In genomic region chr19:60890391-60891122, GRCm38 (mm10) we compare ENCODE assay signal across 8 mouse cellular contexts. TPM values are rescaled to one million over a fixed set of nuclear protein-coding genes. Genes with fewer than 3 reads are reported as not detected.
DNase-seq lines count a peak whose midpoint lies in the region; ATAC-seq and TF ChIP-seq lines count a peak whose summit lies in the region.

No protein-coding gene starts in this region.

- no peak for TF ChIP-seq CTCF in olfactory bulb, adult 2 months (IDR thresholded peaks at IDR 0.05; ENCODE audit: insufficient read depth, low read depth, low read length)

- peaks cover 26% of the 10 kb centered on the region for H3K4me1 ChIP-seq in lung, embryonic 15.5 days
- H3K4me1 ChIP-seq in erythroblast, embryonic 14.5 days (ENCODE audit: control insufficient read depth) = peaks cover 48% of the 10 kb centered on the region
- H3K4me1 ChIP-seq in liver, embryonic 11.5 days (replicated peaks; ENCODE audit: control insufficient read depth, insufficient read depth, low read length) = peaks cover 18% of the 10 kb centered on the region; the same call in 1 of the 2 replicates
- 0 out of 2 replicates have a peak, but pooled peaks cover 3% of the 10 kb centered on the region for H3K4me1 ChIP-seq in olfactory bulb, adult 2 months (ENCODE audit: control insufficient read depth, insufficient read depth, low read length)

- 2% methylated on average over 39 of the region's 41 CpGs for WGBS in lung, embryonic 15.5 days
- WGBS in liver, embryonic 11.5 days = under 1% methylated on average over 41 of the region's 41 CpGs
- WGBS in olfactory bulb, adult 2 months = under 1% methylated on average over 39 of the region's 41 CpGs

- no peaks in the 10 kb centered on the region for H3K27me3 ChIP-seq in lung, embryonic 15.5 days
- H3K27me3 ChIP-seq in erythroblast, embryonic 14.5 days (ENCODE audit: control insufficient read depth) = peaks cover 19% of the 10 kb centered on the region
- H3K27me3 ChIP-seq in liver, embryonic 11.5 days (replicated peaks; ENCODE audit: control insufficient read depth, insufficient read depth, low read length) = no peaks in the 10 kb centered on the region

- H3K4me3 ChIP-seq in lung, embryonic 15.5 days = peak overlapping the region; percentile 72
- peak overlapping the region; percentile 100 for H3K4me3 ChIP-seq in erythroblast, embryonic 14.5 days (replicated peaks)
- peak overlapping the region; percentile 85 for H3K4me3 ChIP-seq in liver, embryonic 11.5 days (ENCODE audit: low read depth, low read length)
- H3K4me3 ChIP-seq in olfactory bulb, adult 2 months (ENCODE audit: insufficient read depth, low read depth, low read length) = peak overlapping the region; percentile 89

- peak overlapping the region; percentile 72 for H3K9ac ChIP-seq in lung, embryonic 15.5 days
- H3K9ac ChIP-seq in liver, embryonic 11.5 days (ENCODE audit: low read depth, low read length) = peak overlapping the region; percentile 98

- no peak for TF ChIP-seq POLR2A in olfactory bulb, adult 2 months (IDR thresholded peaks at IDR 0.05; ENCODE audit: insufficient read depth, low read depth, low read length)

- H3K9me3 ChIP-seq in lung, embryonic 15.5 days = no peaks in the 10 kb centered on the region
- H3K9me3 ChIP-seq in erythroblast, embryonic 14.5 days (ENCODE audit: control insufficient read depth, low read length) = no peaks in the 10 kb centered on the region; the same call in 1 of the 2 replicates
- H3K9me3 ChIP-seq in liver, embryonic 11.5 days (ENCODE audit: control insufficient read depth, low read length) = no peaks in the 10 kb centered on the region

- H3K4me2 ChIP-seq in lung, embryonic 15.5 days = peak overlapping the region; percentile 75
- H3K4me2 ChIP-seq in liver, embryonic 11.5 days = peak overlapping the region; percentile 77

- H3K36me3 ChIP-seq in lung, embryonic 15.5 days = no peaks in the 10 kb centered on the region
- no peaks in the 10 kb centered on the region for H3K36me3 ChIP-seq in erythroblast, embryonic 14.5 days (ENCODE audit: control insufficient read depth)
- H3K36me3 ChIP-seq in liver, embryonic 11.5 days (ENCODE audit: control insufficient read depth, insufficient read depth, low read length) = no peaks in the 10 kb centered on the region

- intact Hi-C loops in heart, postnatal 14 days (cut with DNase I) = loop anchor here (2.0 to 5.0 kb wide), 3 partner anchors 47 to 102 kb away; no protein-coding TSS in a partner anchor

- peak; percentile 23; the same call in 1 of the 2 replicates for ATAC-seq in lung, embryonic 15.5 days (ENCODE audit: borderline replicate concordance, extremely low read depth, low FRiP score, low TSS enrichment)
- peak; percentile 27 for ATAC-seq in liver, embryonic 11.5 days (replicated peaks; ENCODE audit: low FRiP score)

- peak overlapping the region; percentile 96 for H3K27ac ChIP-seq in lung, embryonic 15.5 days
- H3K27ac ChIP-seq in liver, embryonic 11.5 days (ENCODE audit: low read depth, low read length) = peak overlapping the region; percentile 16; the same call in 1 of the 2 replicates
- peak overlapping the region; percentile 29 for H3K27ac ChIP-seq in olfactory bulb, adult 2 months (ENCODE audit: insufficient read depth, low read depth, low read length)

- DNase-seq in lung, postnatal 14 days = no peak
- DNase-seq in adrenal gland, postnatal 14 days = peak; percentile 58
- DNase-seq in heart, postnatal 14 days = peak; percentile 60 to 62
- DNase-seq in liver, embryonic 11.5 days (ENCODE audit: low spot score) = peak; percentile 63
- no peak for DNase-seq in thymus, adult 18-20 months

RNA-seq across cellular contexts. Expression of gene Grk5, which starts 1.0 kb away (rescaled TPM):
- polyA plus RNA-seq in lung, embryonic 15.5 days (2015; fragmentation: Nextera tagmentation; extraction: Ambion mirVana) = 3.2 and 4.2 TPM in 2 replicates
- 16.5 and 16.6 TPM in 2 replicates for total RNA-seq in adrenal gland, postnatal 14 days (2021)
- 0.06 and 0.20 TPM in 2 replicates for polyA plus RNA-seq in erythroblast, embryonic 14.5 days (2012)
- total RNA-seq in heart, postnatal 14 days (2021) = 10 to 100 TPM; 23.8 to 29.2 TPM
- 2.1 and 2.9 TPM in 2 replicates for polyA plus RNA-seq in liver, embryonic 11.5 days (2014; fragmentation: Nextera tagmentation; extraction: Ambion mirVana)
- polyA plus RNA-seq in olfactory bulb, adult 2 months (2012; ENCODE audit: insufficient read depth, insufficient read length, low replicate concordance, missing spikeins) = not detected in 2 replicates

RNA-seq across cellular contexts. Expression of gene Prdx3, which starts 16.2 kb away (rescaled TPM):
- polyA plus RNA-seq in lung, embryonic 15.5 days (2015; fragmentation: Nextera tagmentation; extraction: Ambion mirVana) = 114 and 116 TPM in 2 replicates
- total RNA-seq in adrenal gland, postnatal 14 days (2021) = 509 and 525 TPM in 2 replicates
- polyA plus RNA-seq in erythroblast, embryonic 14.5 days (2012) = 3.3 and 3.7 TPM in 2 replicates
- 100 to 1,000 TPM; 306 to 307 TPM for total RNA-seq in heart, postnatal 14 days (2021)
- polyA plus RNA-seq in liver, embryonic 11.5 days (2014; fragmentation: Nextera tagmentation; extraction: Ambion mirVana) = 372 and 407 TPM in 2 replicates
- not detected in 2 replicates for polyA plus RNA-seq in olfactory bulb, adult 2 months (2012; ENCODE audit: insufficient read depth, insufficient read length, low replicate concordance, missing spikeins)

RNA-seq across cellular contexts. Expression of gene Sfxn4, which starts 29.3 kb away (rescaled TPM):
- 6.4 and 7.1 TPM in 2 replicates for polyA plus RNA-seq in lung, embryonic 15.5 days (2015; fragmentation: Nextera tagmentation; extraction: Ambion mirVana)
- 4.3 and 5.6 TPM in 2 replicates for total RNA-seq in adrenal gland, postnatal 14 days (2021)
- polyA plus RNA-seq in erythroblast, embryonic 14.5 days (2012) = 0.04 TPM in 1 of 2 replicates, not detected in the other
- 1 to 10 TPM; 5.7 to 5.8 TPM for total RNA-seq in heart, postnatal 14 days (2021)
- polyA plus RNA-seq in liver, embryonic 11.5 days (2014; fragmentation: Nextera tagmentation; extraction: Ambion mirVana) = 3.6 and 4.2 TPM in 2 replicates
- not detected in 2 replicates for polyA plus RNA-seq in olfactory bulb, adult 2 months (2012; ENCODE audit: insufficient read depth, insufficient read length, low replicate concordance, missing spikeins)

Comparison
In these comparisons a context has a peak if more than half of its experiments do, and no peak if none do; other contexts are left out.
1. H3K27ac ChIP-seq: peak in every context shown above with its lines; median percentile 96 in lung, embryonic 15.5 days; 29 in olfactory bulb, adult 2 months; 16 in liver, embryonic 11.5 days.
2. DNase-seq: peak in adrenal gland, postnatal 14 days (single experiment), heart, postnatal 14 days (2 of 2) and liver, embryonic 11.5 days (single experiment); none in lung, postnatal 14 days (single experiment) and thymus, adult 18-20 months (0 of 2).
3. Peak in every context shown above with its lines, with median percentiles within 50 percentile points of each other: H3K4me3 ChIP-seq.